Mouse (Mus musculus): ENCODE data around the gene Ccdc163. TPM values are rescaled to one million over a fixed set of nuclear protein-coding genes. Genes with fewer than 3 reads are reported as not detected.
A peak's percentile ranks its signal among the peaks of the same experiment; 100 is the strongest.

Ccdc163 gene
- total RNA-seq, 2 experiments from 2014 or later = 17.6 to 56.1 TPM

DNA sequence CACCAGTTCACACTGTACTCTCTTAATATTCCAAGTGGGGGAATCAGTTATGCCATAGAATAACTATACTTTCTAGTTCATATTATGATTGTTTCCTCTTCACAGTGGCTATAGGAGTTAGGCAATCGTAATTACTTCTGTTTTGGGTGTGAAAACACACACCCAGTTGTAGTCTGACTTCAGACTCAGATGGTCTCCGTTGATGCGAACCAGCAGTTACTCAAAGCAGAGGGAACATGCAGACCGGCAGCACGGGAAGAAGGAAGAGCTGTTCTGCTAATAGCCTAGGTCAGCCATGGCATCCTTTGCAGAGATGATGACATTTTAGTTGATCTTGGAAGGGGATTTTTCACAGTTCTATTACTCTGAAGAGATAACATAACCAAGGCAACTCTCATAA is 60.2 kb downstream of the Ccdc163 start:
- ATAC-seq (replicated peaks; ENCODE audit: poor library complexity) = 0 out of 2 replicates have a peak, but pooled peaks have one; percentile 11

DNA sequence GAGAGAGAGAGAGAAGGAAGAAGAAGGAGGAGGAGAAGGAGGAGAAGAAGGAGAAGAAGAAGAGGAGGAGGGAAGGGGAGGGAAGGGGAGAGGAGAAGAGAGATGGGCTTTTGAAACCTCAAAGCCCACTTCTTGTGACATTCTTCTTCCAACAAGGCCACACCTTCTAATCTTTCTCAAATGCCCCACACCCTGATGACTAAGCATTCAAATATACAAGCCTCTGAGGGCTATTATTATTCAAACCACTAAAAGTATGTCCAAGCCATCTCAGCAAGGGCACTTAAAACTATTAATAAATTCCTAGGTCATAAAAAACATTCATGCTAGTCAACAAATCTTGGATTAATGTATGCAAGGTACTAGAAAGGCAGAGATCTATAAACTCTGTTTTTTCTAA is 60.8 kb downstream of the Ccdc163 start:
- 0 out of 2 replicates have a peak, but pooled peaks have one; percentile 55 for ATAC-seq (replicated peaks; ENCODE audit: poor library complexity)

DNA sequence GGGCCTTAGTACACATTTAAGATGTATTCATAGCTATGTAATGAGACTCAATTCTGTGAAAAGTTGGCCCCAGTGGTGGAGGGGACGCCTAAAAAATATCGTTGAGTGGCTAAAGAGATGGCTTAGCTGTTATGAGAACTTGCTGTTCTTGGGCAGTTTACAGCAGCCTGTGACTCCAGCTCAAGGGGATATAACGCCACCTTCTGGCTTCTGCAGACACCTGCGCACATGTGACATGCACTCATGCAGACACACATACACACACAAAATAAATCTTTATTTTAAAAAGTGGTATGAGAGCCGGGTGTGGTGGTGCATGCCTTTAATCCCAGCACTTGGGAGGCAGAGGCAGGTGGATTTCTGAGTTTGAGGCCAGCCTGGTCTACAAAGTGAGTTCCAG is 68.1 kb downstream of the Ccdc163 start:
- ATAC-seq (replicated peaks; ENCODE audit: poor library complexity) = no peak

DNA sequence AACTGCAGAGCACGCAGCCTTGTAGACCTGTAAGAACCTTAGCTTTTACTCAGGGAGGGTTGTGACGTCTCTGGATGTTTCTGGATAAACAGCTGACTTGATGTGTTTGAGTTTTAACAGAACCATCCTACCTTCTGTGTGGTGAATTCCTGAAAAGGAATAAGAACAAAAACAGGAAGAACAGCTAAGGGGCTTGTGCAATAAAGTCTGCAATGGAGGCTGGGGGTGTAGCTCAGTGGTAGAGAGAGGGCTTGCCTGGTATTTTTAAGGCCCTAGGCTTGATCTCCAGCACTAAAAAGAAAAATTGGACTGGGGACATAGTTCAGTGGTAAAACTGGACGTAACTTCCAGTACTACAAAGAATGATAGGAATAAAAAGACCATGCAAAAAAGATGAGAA is 68.8 kb downstream of the Ccdc163 start:
- peak; percentile 67 for ATAC-seq (replicated peaks; ENCODE audit: poor library complexity)

DNA sequence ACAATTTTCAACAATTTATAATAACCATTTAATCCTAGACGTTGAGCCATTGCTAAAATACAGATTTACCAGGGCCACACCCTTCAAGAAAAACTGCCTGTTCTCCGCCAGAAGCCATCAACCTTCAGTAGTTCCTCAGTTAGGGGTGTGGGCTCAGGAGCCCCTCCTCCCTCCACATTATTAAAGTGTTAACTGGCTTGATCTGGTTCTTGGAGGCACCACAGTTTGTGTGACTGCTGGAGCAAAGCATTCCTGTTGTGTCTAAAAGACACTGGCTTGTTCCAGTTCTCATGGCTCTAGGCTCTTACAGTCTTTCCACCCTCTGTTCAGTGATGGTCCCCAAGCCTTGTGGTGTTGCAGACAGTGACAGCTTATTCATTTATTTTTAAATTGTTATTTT is 72.2 kb downstream of the Ccdc163 start:
- no peak for ATAC-seq (replicated peaks; ENCODE audit: poor library complexity)

DNA sequence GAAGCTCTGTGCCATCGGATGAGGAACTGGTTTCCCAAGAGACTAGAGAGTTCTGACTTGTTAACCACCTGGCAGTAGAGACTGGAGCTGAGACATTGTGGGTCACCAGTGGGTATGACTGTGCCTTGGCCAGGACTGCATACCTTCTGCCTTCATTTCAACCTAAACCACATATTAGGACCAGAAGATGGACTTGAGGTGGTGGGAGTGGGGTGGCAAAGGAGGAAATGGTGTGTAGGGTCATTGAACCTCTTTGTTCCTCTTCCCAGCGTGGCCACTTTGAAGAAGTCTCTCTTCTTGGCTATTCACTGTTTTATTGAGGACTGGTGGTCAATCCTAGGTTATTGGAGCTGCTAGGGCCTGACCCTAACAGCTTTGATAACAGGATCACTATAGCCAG is 73.1 kb downstream of the Ccdc163 start:
- ATAC-seq (replicated peaks; ENCODE audit: poor library complexity) = no peak

DNA sequence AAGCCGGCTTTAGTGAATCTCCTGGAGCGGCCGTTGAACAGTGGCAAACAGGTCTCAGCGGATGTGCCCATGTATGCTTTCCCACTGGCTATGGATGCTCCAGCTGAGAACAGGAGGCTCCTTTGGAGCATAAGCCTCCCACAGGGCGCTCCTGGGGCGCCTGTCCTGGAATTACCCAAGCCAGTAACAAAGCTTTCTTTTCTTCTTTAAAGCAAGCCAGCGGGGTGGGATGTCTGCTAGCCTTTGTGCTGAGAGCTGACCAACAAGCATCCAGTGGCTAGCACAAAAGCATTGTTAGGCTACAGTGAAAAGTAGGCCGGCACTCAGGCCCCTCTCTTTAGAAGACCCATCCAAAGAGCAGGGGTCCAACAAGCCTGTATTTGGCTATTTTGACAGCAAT is 73.9 kb downstream of the Ccdc163 start:
- no peak for ATAC-seq (replicated peaks; ENCODE audit: poor library complexity)

DNA sequence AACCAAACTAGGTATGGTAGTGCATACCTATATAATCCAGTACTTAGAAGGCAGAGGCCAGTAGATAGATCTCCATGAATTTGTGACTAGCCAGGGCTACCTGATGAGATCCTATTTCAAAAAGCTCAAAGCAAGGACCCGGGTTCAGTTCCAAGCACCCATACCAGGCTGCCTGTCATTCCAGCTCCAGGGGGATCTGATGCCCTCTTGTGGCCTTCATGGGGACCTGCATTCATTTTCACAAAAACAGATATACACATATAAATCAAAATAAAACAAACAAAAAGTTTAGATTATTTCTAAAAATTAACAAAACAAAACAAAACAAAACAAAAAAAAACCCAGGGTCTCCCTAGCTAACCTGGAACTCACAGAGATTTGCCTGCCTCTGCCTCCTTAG is 78.3 kb downstream of the Ccdc163 start:
- no peak for ATAC-seq (replicated peaks; ENCODE audit: poor library complexity)

DNA sequence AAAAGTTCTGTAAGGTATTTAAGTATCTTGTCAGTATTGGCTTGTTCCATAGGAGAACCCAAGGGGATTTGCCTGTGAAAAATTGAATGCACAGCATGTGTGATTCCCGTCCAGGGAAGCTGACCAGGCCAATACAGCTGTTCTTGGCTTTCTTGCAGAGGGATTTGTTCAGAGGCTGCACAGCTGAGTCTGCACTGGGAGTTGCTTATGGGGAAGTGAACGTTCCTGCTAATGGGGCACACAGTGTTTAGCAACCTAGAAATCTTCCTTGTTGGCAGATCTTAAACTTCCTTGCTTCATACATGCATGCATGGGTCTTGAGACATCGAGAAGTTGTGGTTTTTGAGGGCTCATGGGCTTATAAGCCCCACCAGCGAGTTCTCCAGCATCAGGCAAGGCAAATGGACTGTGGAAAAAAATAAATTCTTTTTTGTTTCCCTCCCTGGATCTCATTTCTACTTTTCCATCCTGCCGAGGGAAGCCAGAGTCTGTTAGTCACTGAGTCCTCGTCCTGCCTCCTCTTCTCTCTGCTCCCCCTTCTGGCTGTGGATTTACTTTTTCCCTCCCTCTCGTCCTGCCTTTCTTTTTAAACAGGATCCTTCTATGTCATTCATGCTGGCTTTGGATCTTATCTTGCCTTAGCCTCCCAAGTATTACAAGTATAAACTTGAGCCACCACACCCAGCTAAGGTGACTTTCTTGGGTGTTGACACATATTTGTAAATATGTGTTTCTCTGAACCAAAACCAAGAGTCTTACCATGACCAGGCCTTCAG is 79.9 kb downstream of the Ccdc163 start:
- ATAC-seq (replicated peaks; ENCODE audit: poor library complexity) = peak; percentile 92

DNA sequence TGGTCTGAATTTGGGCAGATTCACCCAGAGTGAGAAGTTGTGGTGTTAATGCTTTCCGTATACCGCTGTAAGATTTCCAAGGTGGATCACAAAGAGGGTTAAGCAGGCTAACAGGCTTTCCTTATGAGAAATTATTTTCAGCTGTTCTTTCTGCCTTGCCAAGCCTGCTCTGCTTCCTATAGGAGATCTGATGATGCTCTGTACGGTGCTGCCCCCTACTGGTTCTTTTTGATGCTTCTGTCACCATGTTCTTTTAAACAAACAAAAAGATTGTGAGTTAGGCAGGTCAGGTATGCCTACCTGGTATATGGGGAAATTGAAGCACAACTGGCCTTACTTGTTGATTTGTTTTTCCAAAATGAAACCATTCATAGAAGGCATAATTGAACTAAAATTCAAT is 80.6 kb downstream of the Ccdc163 start:
- peak; percentile 78 for ATAC-seq (replicated peaks; ENCODE audit: poor library complexity)

DNA sequence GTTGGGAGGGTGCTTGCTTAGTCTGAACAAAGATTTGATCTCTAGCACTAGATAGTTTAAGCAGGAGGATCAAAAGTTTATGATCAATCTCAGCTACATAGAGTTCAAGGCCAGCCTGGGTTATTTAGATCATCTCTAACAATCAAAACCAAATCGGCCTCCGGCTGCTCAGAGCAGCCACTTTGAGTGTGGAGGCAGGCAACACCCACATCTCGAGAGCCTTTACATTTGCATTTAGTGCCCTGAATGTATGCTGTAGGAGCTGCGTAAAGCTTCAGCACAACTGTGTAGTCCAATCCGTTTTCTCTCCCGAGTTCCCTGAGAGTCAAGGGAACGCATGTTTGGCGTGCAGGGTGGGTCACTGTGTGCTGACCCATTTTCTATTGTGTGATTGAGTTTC is 84.1 kb downstream of the Ccdc163 start:
- ATAC-seq (replicated peaks; ENCODE audit: poor library complexity) = no peak

DNA sequence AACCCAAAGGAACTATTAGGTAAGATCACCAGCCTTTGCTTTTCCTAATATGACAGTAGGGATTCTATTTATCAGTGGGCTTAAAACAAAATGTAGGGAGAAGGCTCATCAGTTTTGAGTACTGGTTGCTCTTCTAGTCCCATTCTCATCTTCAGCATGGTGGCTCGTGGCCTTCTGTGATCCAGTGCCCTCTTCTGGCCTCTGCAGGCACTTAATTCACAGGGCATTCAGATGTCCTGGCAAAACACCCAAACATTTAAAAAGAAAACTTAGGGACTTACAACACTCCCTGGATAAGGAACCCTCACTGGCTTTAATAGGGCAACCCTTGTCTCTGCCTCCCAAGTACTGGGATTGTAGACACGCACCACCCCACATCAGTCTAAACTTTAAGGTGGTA is 86.0 kb downstream of the Ccdc163 start:
- ATAC-seq (replicated peaks; ENCODE audit: poor library complexity) = peak; percentile 34; the same call in 1 of the 2 replicates

DNA sequence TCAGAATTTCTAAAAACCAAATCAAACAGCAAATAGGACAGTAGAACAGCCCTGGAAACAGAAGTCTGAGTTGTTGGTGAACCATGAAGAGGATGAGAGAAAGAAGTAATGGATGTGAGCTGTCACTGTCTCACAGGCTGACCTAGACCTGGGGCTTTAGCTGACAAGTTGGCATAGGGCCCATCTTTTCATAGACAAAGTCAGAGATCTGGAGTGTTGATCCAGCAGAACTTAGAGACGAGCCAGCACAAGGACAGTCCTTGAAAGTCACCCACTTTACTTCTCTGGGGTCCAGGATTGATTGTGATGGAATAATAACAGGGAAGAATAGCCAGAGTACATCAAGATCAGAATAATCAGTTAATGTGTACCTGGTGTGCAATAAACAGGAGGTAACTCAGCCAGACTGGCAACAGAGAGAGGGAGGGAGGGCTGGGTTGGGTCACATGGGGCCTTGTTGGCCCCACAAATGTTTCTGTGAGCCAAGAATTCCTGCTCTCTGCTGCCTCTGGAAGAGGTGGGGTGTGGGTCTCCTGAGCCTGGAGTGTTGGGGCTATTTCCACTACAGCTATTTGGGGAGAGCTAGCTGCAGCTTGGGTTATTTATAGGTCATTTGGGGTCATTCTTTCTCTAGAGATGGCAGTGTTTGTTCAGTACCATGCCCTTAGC is 88.3 kb downstream of the Ccdc163 start:
- no peak for ATAC-seq (replicated peaks; ENCODE audit: poor library complexity)

DNA sequence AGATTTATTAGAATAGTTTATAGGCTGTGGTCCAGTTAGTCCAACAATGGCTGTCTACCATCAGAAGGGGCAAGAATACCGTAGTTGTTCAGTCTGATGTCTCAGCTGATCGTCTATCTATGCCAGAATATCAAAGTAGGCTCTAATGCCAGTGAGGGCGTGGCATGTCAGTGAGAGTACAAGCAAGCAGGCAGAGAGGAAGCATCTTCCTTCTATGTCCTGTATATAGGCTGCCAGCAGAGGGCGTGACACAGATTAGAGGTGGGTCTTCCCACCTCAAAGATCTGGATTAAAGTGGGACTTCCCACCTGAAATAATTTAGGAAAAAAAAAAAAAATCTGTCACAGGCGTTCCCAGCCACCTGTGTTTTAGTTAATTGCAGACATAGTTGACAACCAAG is 91.6 kb downstream of the Ccdc163 start:
- peak; percentile 96 for ATAC-seq (replicated peaks; ENCODE audit: poor library complexity)

Other genes with a start within 250 kb of the Ccdc163 start
- gene Mast2, start 244.3 kb upstream of the Ccdc163 start, total RNA-seq (2015) = 15.2 and 19.6 TPM in 2 replicates
- 6.4 and 13.6 TPM in 2 replicates for gene Mast2, start 244.3 kb upstream of the Ccdc163 start, total RNA-seq (2017)
- 8.7 and 8.8 TPM in 2 replicates for gene Ipp, start 201.0 kb upstream of the Ccdc163 start, total RNA-seq (2015)
- gene Ipp, start 201.0 kb upstream of the Ccdc163 start, total RNA-seq (2017) = 8.5 and 16.3 TPM in 2 replicates
- 38.6 and 41.1 TPM in 2 replicates for gene Tmem69, start 152.6 kb upstream of the Ccdc163 start, total RNA-seq (2015)
- 11.0 and 11.8 TPM in 2 replicates for gene Tmem69, start 152.6 kb upstream of the Ccdc163 start, total RNA-seq (2017)
- 80.6 and 90.1 TPM in 2 replicates for gene Gpbp1l1, start 150.9 kb upstream of the Ccdc163 start, total RNA-seq (2015)
- gene Gpbp1l1, start 150.9 kb upstream of the Ccdc163 start, total RNA-seq (2017) = 143 and 169 TPM in 2 replicates
- gene Ccdc17, start 111.9 kb upstream of the Ccdc163 start, total RNA-seq (2015) = 2.9 and 5.0 TPM in 2 replicates
- 0.91 and 1.4 TPM in 2 replicates for gene Ccdc17, start 111.9 kb upstream of the Ccdc163 start, total RNA-seq (2017)
- gene Nasp, start 80.6 kb upstream of the Ccdc163 start, total RNA-seq (2015) = 179 and 194 TPM in 2 replicates
- 414 and 474 TPM in 2 replicates for gene Nasp, start 80.6 kb upstream of the Ccdc163 start, total RNA-seq (2017)
- 370 and 377 TPM in 2 replicates for gene Akr1a1, start 56.8 kb upstream of the Ccdc163 start, total RNA-seq (2015)
- gene Akr1a1, start 56.8 kb upstream of the Ccdc163 start, total RNA-seq (2017) = 591 and 829 TPM in 2 replicates
- gene Prdx1, start 23.0 kb upstream of the Ccdc163 start, total RNA-seq (2015) = 400 and 435 TPM in 2 replicates
- 254 and 304 TPM in 2 replicates for gene Prdx1, start 23.0 kb upstream of the Ccdc163 start, total RNA-seq (2017)
- 36.9 and 44.9 TPM in 2 replicates for gene Mmachc, start 103 bp upstream of the Ccdc163 start, total RNA-seq (2015)
- gene Mmachc, start 103 bp upstream of the Ccdc163 start, total RNA-seq (2017) = 19.8 and 23.0 TPM in 2 replicates
- 9.2 and 12.6 TPM in 2 replicates for gene Tesk2, start 12.4 kb downstream of the Ccdc163 start, total RNA-seq (2015)
- gene Tesk2, start 12.4 kb downstream of the Ccdc163 start, total RNA-seq (2017) = 6.7 and 7.1 TPM in 2 replicates
- gene Toe1, start 99.1 kb downstream of the Ccdc163 start, total RNA-seq (2015) = 17.4 and 18.2 TPM in 2 replicates
- gene Toe1, start 99.1 kb downstream of the Ccdc163 start, total RNA-seq (2017) = 33.9 and 42.0 TPM in 2 replicates
- gene Mutyh, start 99.2 kb downstream of the Ccdc163 start, total RNA-seq (2015) = 10.7 and 13.3 TPM in 2 replicates
- gene Mutyh, start 99.2 kb downstream of the Ccdc163 start, total RNA-seq (2017) = 5.2 and 8.4 TPM in 2 replicates
- 0.10 TPM in 1 of 2 replicates, not detected in the other for gene Hpdl, start 113.2 kb downstream of the Ccdc163 start, total RNA-seq (2015)
- 0.27 TPM in 1 of 2 replicates, not detected in the other for gene Hpdl, start 113.2 kb downstream of the Ccdc163 start, total RNA-seq (2017)
- 0.10 and 0.15 TPM in 2 replicates for gene Zswim5, start 168.9 kb downstream of the Ccdc163 start, total RNA-seq (2015)
- 0.03 and 0.12 TPM in 2 replicates for gene Zswim5, start 168.9 kb downstream of the Ccdc163 start, total RNA-seq (2017)